Mouse (Mus musculus) lung, embryonic 14.5 days (tissue): ENCODE measurements around the gene Trappc2l. TPM values are rescaled to one million over a fixed set of nuclear protein-coding genes. Genes with fewer than 3 reads are reported as not detected.
"Not testable (repeated sequence)": the region's sequence is repeated elsewhere in the genome, so short reads cannot be mapped to it uniquely, and the experiment has no call there.

Experiments
- ATAC-seq: fragments of 200-750 bp; cut with Nextera tagmentation; 2 replicates; pipeline ENCODE4 v1.8.0; 2017; ENCODE audit warnings: mild to moderate bottlenecking, moderate TSS enrichment, moderate library complexity; ENCODE audit not compliant: insufficient read depth
- DNase-seq: peaks from one replicate; pipeline ENCODE4 v3.0.0-alpha.2; 2015
- H3K27ac ChIP-seq: fragments of 300-500 bp; sonication (generic); 2 replicates; pipeline ENCODE4 v1.5.1; 2014; ENCODE audit warnings: low read depth, mild to moderate bottlenecking, moderate library complexity
- H3K27me3 ChIP-seq: fragments of 300-500 bp; sonication (generic); 2 replicates; pipeline ENCODE4 v1.6.1; 2014; ENCODE audit warnings: low read length, control low read depth; ENCODE audit not compliant: insufficient read depth
- H3K36me3 ChIP-seq: fragments of 300-500 bp; sonication (generic); 2 replicates; pipeline ENCODE4 v1.6.1; 2014; ENCODE audit warnings: control low read depth; ENCODE audit not compliant: insufficient read depth
- H3K4me1 ChIP-seq: fragments of 300-500 bp; sonication (generic); 2 replicates; pipeline ENCODE4 v1.6.1; 2014; ENCODE audit warnings: antibody characterized with exemption, control low read depth; ENCODE audit not compliant: insufficient read depth
- H3K4me2 ChIP-seq: fragments of 300-500 bp; sonication (generic); 2 replicates; pipeline ENCODE4 v1.6.1; 2014; ENCODE audit warnings: mild to moderate bottlenecking
- H3K4me3 ChIP-seq: fragments of 300-500 bp; sonication (generic); 2 replicates; pipeline ENCODE4 v1.5.1; 2014; ENCODE audit warnings: low read depth, low read length
- H3K9ac ChIP-seq: fragments of 300-500 bp; sonication (generic); 2 replicates; pipeline ENCODE4 v1.6.1; 2014
- H3K9me3 ChIP-seq: fragments of 300-500 bp; sonication (generic); 2 replicates; pipeline ENCODE4 v1.6.1; 2016; ENCODE audit warnings: low read depth, low read length, control low read depth
- CTCF ChIP-seq: IDR thresholded peaks from 2 replicates; pipeline ENCODE4 v1.5.1; 2016; ENCODE audit warnings: antibody characterized with exemption, low read depth
- whole genome bisulfite sequencing: fragments of 180-500 bp; shearing (Covaris S2); extraction: QIAGEN DNeasy Blood & Tissue Kit; methylation state at CpG from one replicate; pipeline ENCODE4 v1.1.7; 2014; 5-methylcytosine and 5-hydroxymethylcytosine counted together
- polyA plus RNA-seq: library from polyadenylated mRNA; unstranded; fragments of >200 nt; fragmentation: Nextera tagmentation; extraction: Ambion mirVana; gene quantifications from 2 replicates; pipeline ENCODE4 v1.2.1, GENCODE M21; 2014

Trappc2l gene
- polyA plus RNA-seq, 1 experiment from 2014 or later, result 57.2 TPM

GRCm38 (mm10) chr8:122569329-122569728, 42.1 kb upstream of the Trappc2l start:
- Histone ChIP-seq H3K9me3 (no peaks in the 10 kb centered on the region), H3K4me2 (peak overlapping the region; percentile 92), H3K4me1 (peaks cover 17% of the 10 kb centered on the region), H3K27ac (no peak overlapping the region; the same call in 1 of the 2 replicates), H3K27me3 (no peaks in the 10 kb centered on the region), H3K9ac (peak overlapping the region; percentile 94), H3K4me3 (peak overlapping the region; percentile 94), H3K36me3 (peaks cover 53% of the 10 kb centered on the region)
- TF ChIP-seq CTCF, result 0 out of 2 replicates have a peak, but pooled peaks have one; percentile 16
- 55% methylated on average over 9 of the region's 9 CpGs for WGBS
- DNase-seq (no peak), ATAC-seq (no peak)

- Histone ChIP-seq H3K4me2 (peak overlapping the region; percentile 92), H3K9me3 (no peaks in the 10 kb centered on the region), H3K27ac (no peak overlapping the region), H3K36me3 (peaks cover 58% of the 10 kb centered on the region), H3K4me1 (peaks cover 17% of the 10 kb centered on the region), H3K4me3 (no peak overlapping the region), H3K27me3 (no peaks in the 10 kb centered on the region), H3K9ac (no peak overlapping the region)
- ATAC-seq, result no peak
- WGBS, result 94% methylated on average over 16 of the region's 16 CpGs
- DNase-seq, result no peak
- TF ChIP-seq CTCF, result no peak
Observed at GRCm38 (mm10) chr8:122569996-122570395, 41.4 kb upstream of the Trappc2l start.

GRCm38 (mm10) chr8:122571153-122571552, 40.3 kb upstream of the Trappc2l start:
- H3K36me3 ChIP-seq, result peaks cover 58% of the 10 kb centered on the region
- ATAC-seq (no peak), DNase-seq (no peak)

GRCm38 (mm10) chr8:122571750-122572267, 39.6 kb upstream of the Trappc2l start:
- Histone ChIP-seq H3K4me2 (no peak overlapping the region), H3K4me3 (no peak overlapping the region), H3K27me3 (no peaks in the 10 kb centered on the region), H3K4me1 (peaks cover 18% of the 10 kb centered on the region), H3K9ac (no peak overlapping the region), H3K9me3 (no peaks in the 10 kb centered on the region), H3K36me3 (peaks cover 58% of the 10 kb centered on the region), H3K27ac (no peak overlapping the region)
- ATAC-seq, result no peak
- DNase-seq, result no peak
- 91% methylated on average over 17 of the region's 17 CpGs for WGBS
- no peak for TF ChIP-seq CTCF

More at GRCm38 (mm10) chr8:122571153-122571552, 40.3 kb upstream of the Trappc2l start:
- no peak overlapping the region for H3K4me3 ChIP-seq
- H3K4me2 ChIP-seq, result no peak overlapping the region
- no peak overlapping the region for H3K27ac ChIP-seq
- no peak for TF ChIP-seq CTCF
- no peaks in the 10 kb centered on the region for H3K9me3 ChIP-seq
- 86% methylated on average over 11 of the region's 11 CpGs for WGBS
- no peaks in the 10 kb centered on the region for H3K27me3 ChIP-seq
- H3K4me1 ChIP-seq, result peaks cover 24% of the 10 kb centered on the region
- H3K9ac ChIP-seq, result no peak overlapping the region

GRCm38 (mm10) chr8:122572751-122573150, 38.7 kb upstream of the Trappc2l start:
- Histone ChIP-seq H3K36me3 (peaks cover 58% of the 10 kb centered on the region), H3K9me3 (no peaks in the 10 kb centered on the region), H3K9ac (no peak overlapping the region), H3K4me2 (no peak overlapping the region), H3K4me1 (peaks cover 14% of the 10 kb centered on the region), H3K27me3 (no peaks in the 10 kb centered on the region), H3K27ac (no peak overlapping the region), H3K4me3 (no peak overlapping the region)
- ATAC-seq, result no peak
- DNase-seq, result no peak
- WGBS, result 78% methylated on average over 3 of the region's 3 CpGs
- TF ChIP-seq CTCF, result no peak

GRCm38 (mm10) chr8:122573176-122573575, 38.3 kb upstream of the Trappc2l start:
- not testable (repeated sequence) for H3K9me3 ChIP-seq, H3K4me3 ChIP-seq, H3K27ac ChIP-seq, H3K27me3 ChIP-seq, H3K4me2 ChIP-seq, H3K9ac ChIP-seq, ATAC-seq, DNase-seq
- 54% methylated on average over 4 of the region's 4 CpGs for WGBS
- H3K36me3 ChIP-seq, result peaks cover 58% of the 10 kb centered on the region
- H3K4me1 ChIP-seq, result peaks cover 14% of the 10 kb centered on the region

- TF ChIP-seq CTCF, result no peak
- H3K4me2 ChIP-seq, result no peak overlapping the region
- peaks cover 14% of the 10 kb centered on the region for H3K4me1 ChIP-seq
- H3K36me3 ChIP-seq, result peaks cover 58% of the 10 kb centered on the region
- no peak for DNase-seq
- no peak overlapping the region for H3K4me3 ChIP-seq
- no peak for ATAC-seq
- H3K9me3 ChIP-seq, result no peaks in the 10 kb centered on the region
- no peak overlapping the region for H3K27ac ChIP-seq
- 63% methylated on average over 9 of the region's 9 CpGs for WGBS
- H3K9ac ChIP-seq, result no peak overlapping the region
- H3K27me3 ChIP-seq, result no peaks in the 10 kb centered on the region
Observed at GRCm38 (mm10) chr8:122573577-122573976, 37.9 kb upstream of the Trappc2l start.
